Mouse (Mus musculus): ENCODE data around the gene Dnttip2.

GRCm38 (mm10) chr3:122333902-122334301 is 59.7 kb downstream of the Dnttip2 start:
- no peak for TF ChIP-seq POLR2A (IDR thresholded peaks at IDR 0.05; ENCODE audit: insufficient read depth, low read depth, low read length)
- TF ChIP-seq CTCF (IDR thresholded peaks at IDR 0.05; ENCODE audit: insufficient read depth, low read depth, low read length) = no peak
